Mouse (Mus musculus) pancreas, adult 10 weeks (tissue): ENCODE data around the gene Snx6. TPM values are rescaled to one million over a fixed set of nuclear protein-coding genes. Genes with fewer than 3 reads are reported as not detected.

Experiments used
- polyA plus RNA-seq: library from polyadenylated mRNA; stranded (reverse); fragments of 350-450 nt; fragmentation: Illumina TruSeq; extraction: RNeasy Lipid Tissue Mini Kit (QIAGEN cat#74804); gene quantifications from one replicate; pipeline ENCODE4 v1.2.3, GENCODE M21; 2015; ENCODE audit warnings: low read depth, low replicate concordance; ENCODE audit not compliant: insufficient read depth

Gene Snx6
- polyA plus RNA-seq, result 12.9 TPM

GRCm38 (mm10) chr12:54795153-54795998 lies at the start of gene Snx6:
TSS of gene Snx6 (minus strand) at chr12:54795703.

Other genes with a start within 250 kb of the Snx6 start
- gene Sptssa, start 139.1 kb downstream of the Snx6 start, polyA plus RNA-seq, result 22.5 TPM
- gene Eapp, start 99.8 kb downstream of the Snx6 start, polyA plus RNA-seq, result 7.3 TPM
- 15.4 TPM for gene Cfl2, start 67.2 kb upstream of the Snx6 start, polyA plus RNA-seq
- gene Gm20403, start 190.8 kb upstream of the Snx6 start, polyA plus RNA-seq, result not detected
- 1.8 TPM for gene Baz1a, start 218.6 kb upstream of the Snx6 start, polyA plus RNA-seq